Mouse (Mus musculus): Measurements from ENCODE around the gene Zfp866.

GRCm38 (mm10) chr8:69815396-69815795, 24.4 kb upstream of the Zfp866 start:
- TF ChIP-seq CTCF (IDR thresholded peaks at IDR 0.05) = no peak
- no peak for TF ChIP-seq EP300 (IDR thresholded peaks at IDR 0.05; ENCODE audit: insufficient read depth, low read depth, low read length)
- no peak for TF ChIP-seq POLR2A (IDR thresholded peaks at IDR 0.05; ENCODE audit: insufficient read depth, low read depth, low read length)

Measured in heart, adult 2 months (tissue).